Mouse (Mus musculus) CD4-positive helper T cell, adult 2 months (primary cell): ENCODE measurements at regions not wholly inside any gene's neighbourhood (a gene's known extent, or its start where the extent isn't known, plus 50 kb on each side); places are given as distances from the start of the nearest gene placed in this dataset.

Experiments used
- DNase-seq: peaks from one replicate; pipeline ENCODE4 v3.0.0-alpha.2; 2012; ENCODE audit warnings: low read depth, missing footprints, low spot score

DNA sequence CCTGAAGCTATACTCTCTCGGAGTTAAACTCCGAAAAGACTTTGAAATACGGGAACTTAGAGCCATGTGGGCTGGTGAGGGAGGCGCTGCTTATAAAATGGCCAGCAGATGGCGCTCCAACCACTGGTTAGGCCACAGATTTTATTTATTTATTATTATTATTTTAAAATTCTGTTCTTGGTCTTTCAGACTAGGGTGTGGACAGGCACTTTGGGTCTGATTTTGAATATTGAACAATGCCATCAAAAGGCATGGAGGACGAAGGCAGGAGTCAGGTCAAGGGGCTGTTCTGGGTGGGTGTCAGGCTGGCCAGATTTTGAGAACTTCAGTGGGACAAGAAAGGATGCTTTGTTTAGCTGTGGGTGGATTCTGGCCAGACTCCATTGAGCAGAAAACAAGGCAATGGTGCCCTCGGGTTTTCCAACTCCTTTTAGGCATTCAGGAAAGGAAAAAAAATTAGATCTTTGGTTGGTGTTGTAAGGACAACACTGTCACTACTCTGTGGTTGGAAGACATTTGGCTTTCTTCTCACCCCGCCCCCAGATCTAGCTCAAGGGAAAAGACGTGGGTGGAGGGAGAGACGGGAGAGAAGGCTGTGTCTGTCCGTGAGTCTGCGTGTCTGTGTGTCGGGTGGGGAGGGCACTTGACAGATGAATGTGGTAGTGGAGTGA, 319.5 kb downstream of the Med13l start:
- DNase-seq = peak; percentile 19

DNA sequence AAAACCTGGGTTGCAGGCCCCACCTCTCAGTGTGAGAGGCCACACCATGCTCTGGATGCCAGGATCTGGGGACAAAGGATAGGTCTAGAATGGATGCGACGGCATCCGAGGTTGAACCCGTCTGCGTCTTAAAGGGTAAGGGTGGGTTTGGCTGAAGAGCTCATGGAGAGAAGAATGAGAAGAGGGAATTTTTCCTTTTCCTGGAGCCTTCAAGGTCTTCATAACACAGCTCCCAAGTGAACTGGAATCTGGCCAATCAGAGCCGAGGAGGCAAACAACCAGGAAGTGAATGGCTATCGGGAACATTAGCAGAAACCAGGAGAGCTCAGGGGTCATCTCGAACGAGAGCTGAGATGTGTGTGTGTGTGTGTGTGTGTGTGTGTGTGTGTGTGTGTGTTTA, 320.1 kb downstream of the Med13l start:
- no peak for DNase-seq

DNA sequence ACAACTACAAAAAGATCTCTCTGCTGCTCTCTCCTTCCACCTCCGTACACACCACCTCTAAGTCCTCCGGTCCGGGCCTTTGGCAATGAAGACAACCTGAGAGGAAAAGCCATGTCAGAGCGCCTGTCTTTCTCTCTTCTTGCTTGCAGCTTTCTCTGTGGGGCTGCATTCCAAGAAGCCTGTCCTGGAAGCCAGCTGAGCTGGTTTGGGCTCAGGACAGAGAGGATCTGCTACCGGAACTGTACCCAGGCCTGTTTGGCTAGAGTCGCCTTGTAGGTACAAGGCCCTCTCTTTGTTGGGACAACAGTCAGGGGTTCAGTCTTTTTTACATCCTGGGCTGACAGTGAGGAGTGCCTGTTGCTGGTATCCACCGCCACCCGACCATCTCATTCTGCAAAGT, 321.4 kb downstream of the Med13l start:
- DNase-seq = no peak

DNA sequence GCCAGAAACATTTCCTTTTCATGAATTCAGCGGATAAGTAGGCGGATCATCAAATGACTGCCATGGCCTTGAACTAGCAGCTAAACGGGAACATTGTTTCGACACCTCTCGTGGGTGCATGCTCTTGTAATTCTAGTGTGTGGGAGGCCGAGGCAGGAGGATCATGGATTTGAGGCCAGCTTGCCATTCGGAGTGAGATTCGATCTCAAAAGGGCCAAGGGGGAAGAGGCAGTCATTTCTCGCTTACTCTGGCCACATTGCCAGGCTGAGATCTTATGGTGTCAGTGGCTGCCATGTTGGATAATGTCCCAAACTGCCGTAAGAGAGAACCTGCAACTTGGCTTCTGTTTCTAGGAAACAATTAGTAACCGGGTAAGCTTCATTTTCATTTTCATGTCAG, 327.7 kb downstream of the Med13l start:
- DNase-seq = no peak

DNA sequence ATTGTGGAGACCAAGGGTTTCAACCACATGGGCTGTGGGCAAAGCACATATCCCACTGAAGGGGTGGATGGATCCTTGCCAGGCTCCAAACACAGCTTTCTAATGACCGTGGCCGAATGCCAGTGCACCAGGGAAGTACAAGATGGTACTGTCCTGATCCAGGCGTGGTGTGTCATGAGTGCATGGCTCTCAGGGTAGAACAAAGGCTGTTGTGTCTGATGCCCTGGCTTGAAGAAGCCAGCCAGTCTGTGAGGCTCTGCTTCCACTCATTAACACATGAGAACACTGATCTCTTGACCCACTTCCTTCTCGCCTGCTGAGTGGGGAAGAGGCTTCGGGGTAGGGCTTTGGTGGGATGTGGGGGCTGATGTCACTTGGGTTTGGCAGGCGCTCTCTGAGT, 330.7 kb downstream of the Med13l start:
- no peak for DNase-seq

DNA sequence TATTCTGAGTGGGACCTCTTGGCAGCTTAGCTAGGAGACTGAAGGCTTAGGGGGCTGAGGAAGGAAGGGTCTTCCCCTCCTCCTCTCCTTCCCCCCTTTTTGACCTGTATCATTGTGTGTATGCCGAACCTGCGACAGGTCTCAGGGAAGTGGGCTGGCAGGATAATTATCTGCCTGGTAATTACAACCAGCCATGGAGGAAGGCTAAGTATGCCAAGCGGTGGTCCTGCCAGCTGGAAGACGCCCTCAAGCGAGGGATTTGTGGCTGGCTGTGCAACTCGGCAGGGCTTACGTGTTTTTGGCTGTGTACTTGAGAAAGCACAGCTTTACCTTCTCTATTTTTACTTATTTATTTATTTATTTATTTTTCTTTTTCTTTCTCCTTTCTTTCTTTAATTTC, 347.7 kb downstream of the Med13l start:
- no peak for DNase-seq

GRCm38 (mm10) chr5:118909756-118910155, 349.3 kb downstream of the Med13l start:
- DNase-seq = no peak

DNA sequence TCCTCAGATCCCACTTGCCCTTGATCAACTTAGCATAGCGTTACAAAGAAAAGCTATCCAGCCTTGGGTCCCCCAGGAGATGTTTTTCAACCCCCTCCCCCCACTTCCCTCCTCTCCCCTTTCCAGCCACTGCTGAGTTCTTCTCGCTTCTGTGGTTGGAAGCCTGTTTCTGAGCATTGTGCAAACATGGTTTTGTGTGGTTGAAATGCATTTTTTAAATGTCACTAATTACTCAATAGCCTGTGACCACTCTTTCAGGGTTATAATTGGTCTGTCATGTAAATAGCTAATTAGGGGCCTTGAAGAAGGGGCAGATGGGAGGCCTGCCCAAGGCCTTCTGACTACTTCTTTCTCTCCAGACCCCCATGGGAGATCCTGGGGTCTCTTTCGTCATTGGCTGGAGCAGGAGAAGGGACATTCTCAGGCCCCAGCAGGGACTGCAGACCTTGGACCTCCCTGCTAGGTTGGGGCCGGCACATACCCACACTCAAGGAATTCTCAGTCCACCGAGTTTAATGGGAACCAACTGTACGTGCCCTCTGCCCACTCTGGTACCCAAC, 353.8 kb downstream of the Med13l start:
- DNase-seq = no peak

DNA sequence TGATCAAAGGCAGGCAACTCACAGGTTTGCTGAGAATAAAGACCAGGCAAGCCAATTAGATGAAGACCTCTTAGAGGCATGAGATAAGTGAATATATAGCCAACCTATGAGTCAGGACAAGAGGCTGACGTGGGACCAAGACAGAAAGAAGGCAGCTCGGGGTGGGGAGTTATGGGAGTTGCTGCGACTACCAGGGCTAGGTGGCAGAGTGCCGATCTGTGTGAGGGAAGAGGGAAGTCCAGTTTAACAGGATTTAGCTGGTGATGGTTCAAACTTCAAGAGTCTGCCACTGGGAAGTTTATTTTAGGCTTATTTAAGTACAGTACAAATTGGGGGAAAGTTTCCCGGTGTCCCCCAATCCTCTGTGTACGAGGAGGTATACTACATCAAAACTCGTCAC, 362.9 kb downstream of the Med13l start:
- DNase-seq = no peak

DNA sequence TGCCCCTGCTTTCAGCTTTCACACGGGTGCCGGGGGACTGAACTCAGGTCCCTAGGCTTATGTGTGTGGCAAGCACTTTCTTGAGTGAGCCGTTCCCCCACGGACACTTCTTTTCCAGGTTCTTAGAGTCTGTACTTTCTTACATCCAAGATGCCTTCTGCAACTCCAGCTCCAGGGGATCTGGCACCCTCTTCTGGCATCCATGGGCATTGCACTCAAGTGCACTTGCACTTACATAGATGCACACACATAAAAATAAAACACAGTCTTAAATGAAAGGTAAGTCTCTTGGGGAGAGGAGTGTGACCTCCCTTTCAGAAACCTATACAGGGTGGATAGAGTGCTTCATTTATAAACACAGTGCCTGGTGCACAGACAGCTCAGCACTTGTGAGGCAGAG, 368.6 kb downstream of the Med13l start:
- DNase-seq = no peak

DNA sequence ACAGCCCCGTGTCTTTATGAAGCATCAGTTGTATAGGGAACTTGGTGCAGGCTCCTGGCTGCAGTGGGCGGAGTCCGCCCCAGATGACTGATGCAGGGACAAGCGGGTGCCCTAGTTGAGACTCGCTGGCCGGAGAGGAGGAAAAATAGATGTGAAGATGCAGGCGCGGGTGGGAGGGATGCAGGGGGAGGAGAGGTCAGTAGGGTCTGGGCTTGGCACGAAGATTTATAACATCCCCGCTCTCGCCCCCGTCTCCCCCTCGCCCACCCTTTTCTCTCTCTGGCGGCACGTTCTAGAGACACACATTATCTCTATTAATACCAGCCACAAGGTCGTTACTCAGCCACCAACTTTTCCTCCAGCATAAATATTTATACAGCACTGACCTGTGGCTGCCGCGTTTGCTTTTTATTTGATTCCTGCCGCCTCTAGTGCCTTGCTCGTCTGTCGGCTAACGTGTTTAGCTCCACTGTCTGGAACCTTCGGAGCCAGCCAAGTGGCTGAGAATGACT, 369.6 kb downstream of the Med13l start:
- DNase-seq = no peak

DNA sequence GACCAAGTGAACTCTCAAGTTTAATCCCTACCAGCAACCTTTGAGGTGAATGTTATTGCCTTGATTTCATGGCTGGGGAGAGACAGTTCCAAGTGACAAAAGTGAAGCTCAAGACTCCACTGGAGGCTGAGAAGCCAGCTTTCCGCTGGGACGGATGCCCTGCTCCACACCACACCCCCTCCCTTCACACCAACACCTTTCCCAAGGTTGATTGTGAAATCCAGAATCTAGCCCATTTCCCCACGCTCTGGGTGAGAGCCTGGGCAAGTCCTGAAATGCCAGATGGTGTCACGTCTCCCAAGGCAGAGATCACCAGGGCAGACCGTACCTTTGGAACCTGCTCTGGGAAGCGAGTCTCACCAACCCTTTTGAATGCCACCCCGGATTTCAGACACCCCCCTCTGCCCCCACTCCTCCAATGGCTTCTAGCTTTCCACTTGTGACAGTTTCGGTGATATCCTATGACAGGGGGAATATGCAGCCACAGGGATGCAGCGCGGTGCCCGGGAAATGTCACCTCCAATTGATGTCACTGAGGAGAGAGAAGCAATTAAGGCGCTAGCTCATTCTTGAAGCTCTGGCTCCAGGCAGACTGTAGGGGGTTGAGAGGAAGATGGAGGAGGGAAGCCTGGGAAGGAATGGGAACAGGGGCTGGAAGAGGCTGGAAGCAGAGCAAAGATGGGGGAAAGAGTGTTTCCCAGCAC, 379.0 kb downstream of the Med13l start:
- no peak for DNase-seq

GRCm38 (mm10) chr5:118944256-118944655, 383.8 kb downstream of the Med13l start:
- no peak for DNase-seq

DNA sequence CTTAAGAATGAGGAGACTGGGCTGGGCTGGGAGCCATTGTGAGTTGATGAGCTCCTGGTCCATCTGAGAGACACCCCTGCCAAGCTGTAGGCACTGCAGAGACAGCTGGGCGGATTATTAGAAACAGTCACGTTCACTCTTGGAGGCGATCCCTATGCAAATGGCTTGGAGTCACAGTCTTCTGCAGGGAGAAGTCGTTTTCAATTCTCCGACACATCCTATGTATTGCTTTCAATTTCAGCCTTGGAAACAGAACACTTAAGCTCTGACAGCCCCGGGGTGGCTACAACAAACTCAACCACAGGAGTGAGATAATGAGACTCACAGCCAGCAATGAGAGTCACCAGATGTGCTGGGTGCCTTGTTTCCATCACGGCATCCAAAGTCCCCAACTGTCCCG, 385.6 kb downstream of the Med13l start:
- no peak for DNase-seq

DNA sequence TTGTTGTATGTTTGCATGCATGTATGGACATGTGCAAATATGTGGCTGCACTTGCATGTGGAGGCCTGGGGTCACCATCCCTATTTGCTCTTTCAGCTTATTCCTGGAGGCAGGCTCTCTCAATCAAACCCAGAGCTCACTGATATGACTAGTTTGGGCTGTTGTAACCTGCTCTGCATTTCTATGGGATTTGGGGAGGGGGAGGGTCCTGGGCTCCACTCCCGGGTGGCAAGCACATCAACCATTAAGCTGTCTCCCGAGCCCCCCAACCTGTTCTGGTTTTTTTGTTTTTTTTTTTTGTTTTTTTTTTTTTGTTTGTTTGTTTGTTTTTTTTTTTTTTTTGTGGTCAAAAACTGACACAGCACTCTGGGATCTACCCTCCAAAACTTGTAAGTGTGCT, 386.5 kb downstream of the Med13l start:
- DNase-seq = no peak

GRCm38 (mm10) chr5:118948119-118948786, 387.8 kb downstream of the Med13l start:
- DNase-seq = no peak

DNA sequence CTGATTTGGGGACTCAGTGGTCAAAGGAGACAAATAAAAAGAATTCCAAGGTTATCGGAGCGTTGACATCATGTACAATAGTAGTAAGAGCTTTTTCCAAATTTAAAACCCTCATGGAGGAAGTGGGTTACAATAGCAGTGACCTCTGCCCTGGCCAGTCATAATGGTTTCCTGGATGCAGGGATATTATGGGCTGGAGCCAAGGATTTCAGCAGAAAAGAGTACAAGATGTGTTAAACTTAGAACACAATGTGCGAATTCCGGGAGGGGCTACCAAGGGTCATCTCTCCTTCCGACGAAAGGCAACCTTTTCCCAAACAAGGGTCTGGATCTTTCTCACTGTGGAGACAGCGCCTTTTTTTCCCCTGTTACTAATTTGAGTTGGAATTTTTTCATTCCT, 390.6 kb downstream of the Med13l start:
- no peak for DNase-seq

GRCm38 (mm10) chr5:118960521-118961001, 400.1 kb downstream of the Med13l start:
- no peak for DNase-seq

DNA sequence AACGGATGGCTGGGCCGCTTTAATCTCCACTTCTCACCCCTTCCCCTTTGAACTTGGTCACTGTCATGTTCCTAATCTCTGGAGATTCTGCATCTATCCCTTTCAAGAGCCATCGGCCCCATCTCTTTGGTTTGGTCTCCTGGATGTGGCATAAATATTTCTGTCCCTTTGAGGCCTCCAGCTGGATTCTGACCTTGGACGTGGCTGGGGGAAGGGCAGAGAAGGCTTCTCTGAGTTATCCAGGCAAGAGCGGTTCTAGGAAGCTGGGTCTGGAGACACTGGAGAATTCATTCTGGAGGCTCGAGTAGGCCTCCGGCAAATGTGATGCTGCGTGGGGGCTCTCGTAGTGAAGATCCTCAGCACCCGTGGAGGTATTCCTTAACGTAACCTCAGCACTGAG, 400.6 kb downstream of the Med13l start:
- DNase-seq = no peak

DNA sequence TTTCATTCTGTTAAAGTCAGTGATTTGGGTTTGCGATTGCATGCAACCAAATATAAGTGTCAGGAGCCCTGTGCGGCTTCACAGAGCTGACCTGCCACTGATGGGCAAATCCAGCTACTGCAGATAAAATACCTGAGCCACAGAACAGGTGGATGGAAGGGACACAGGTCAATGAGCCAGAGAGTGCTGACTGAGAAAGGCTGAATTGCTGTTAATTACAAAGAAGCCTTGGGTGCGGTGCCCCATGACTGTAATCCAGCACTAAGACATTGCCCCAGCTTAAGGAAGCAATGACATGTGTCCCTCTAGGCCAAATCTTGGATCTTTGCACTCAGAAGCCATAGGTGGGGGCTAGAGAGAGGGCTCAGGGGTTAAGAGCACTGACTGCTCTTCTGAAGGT, 401.7 kb downstream of the Med13l start:
- no peak for DNase-seq

GRCm38 (mm10) chr5:118963001-118963400, 402.5 kb downstream of the Med13l start:
- DNase-seq = no peak

DNA sequence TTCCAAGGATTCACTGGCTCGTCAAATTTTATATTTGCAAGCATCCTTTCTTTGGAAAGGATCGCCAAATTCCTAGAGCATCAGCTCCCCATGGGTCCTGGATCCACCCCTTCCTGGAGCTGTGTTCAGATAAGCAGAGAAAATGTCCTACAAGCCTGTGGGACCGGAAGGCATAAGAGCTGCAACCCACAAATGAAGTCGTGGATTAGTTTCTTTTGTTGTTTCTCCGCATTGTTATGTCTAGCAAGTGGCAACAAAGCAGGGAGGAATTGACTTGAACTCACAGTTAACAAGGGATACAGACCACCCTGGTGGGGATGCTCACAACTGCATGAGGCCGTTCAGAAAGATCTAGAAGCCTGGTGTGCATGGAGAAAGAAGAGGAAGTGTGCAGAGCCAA, 406.4 kb downstream of the Med13l start:
- no peak for DNase-seq
